Mouse (Mus musculus): ENCODE results near the gene Olfr315.
"Not testable (repeated sequence)": the region's sequence is repeated elsewhere in the genome, so short reads cannot be mapped to it uniquely, and the experiment has no call there.

Olfr315 gene

DNA sequence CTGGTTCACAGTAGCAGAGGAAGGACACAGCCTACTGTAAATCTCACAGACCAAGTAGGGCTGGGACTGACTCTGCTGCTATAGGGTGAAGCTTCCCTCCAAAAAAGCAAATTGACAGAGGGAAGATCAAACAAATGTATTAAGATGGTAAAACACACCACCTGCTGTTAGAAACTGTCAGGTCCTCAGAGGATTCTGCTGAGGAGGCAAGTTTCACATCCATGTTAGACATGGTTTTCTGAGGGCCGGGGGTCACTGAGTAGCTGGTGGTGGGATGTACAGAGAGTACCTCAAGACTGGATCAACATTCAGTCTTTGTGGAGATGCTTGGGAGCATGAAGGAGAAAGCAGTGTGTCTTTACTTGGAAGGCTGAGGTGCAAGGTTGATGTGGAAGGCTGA, 42.7 kb downstream of the Olfr315 start:
- no peak for DNase-seq (ENCODE audit: low read depth, low spot score)

- not testable (repeated sequence) for DNase-seq (ENCODE audit: low read depth, low spot score)
These were observed 55.9 kb downstream of the Olfr315 start, which contains the start of gene Olfr312 for GRCm38 (mm10) chr11:58828937-58829336. Gene Olfr312 (plus strand): TSS chr11:58829237.

DNA sequence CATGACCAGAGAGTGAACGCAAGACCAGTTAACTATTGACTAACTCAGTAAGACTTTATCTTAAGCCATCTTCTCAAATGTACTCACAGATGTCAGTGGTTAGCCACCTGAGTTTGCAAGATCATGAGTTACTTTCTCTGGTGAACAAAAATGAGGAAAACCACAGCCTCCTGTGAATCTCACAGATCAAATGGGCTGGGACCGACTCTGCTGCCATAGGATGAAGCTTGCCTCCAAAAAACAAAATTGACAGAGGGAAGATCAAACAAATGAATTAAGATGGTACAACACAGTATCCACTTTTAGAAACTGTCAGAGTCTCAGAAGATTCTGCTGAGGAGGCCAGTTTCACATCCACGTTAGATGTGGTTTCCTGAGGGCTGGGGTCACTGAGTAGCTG, 56.8 kb downstream of the Olfr315 start:
- DNase-seq (ENCODE audit: low read depth, low spot score) = peak; percentile 8

Data from CD4-positive helper T cell, adult 2 months (primary cell).